Mouse (Mus musculus) left cerebral cortex, adult 2 months (tissue): Measurements from ENCODE around the gene Saxo2. TPM values are rescaled to one million over a fixed set of nuclear protein-coding genes. Genes with fewer than 3 reads are reported as not detected.
A peak's percentile ranks its signal among the peaks of the same experiment; 100 is the strongest.

ENCODE experiments used
- DNase-seq, 2 experiments: peaks; one replicate each; pipeline ENCODE4 v3.0.0; 2021 to 2022; ENCODE audit warnings: low spot score in 2 of 2, mixed read lengths in 1 of 2; ENCODE audit errors: extremely low spot score in 1 of 2
- H3K27ac ChIP-seq: fragments of 200-600 bp; 2 replicates; pipeline ENCODE4 v1.8.1; 2022
- H3K4me3 ChIP-seq: fragments of 200-600 bp; 2 replicates; pipeline ENCODE4 v1.8.1; 2022
- CTCF ChIP-seq: fragments of 200-600 bp; IDR thresholded peaks from 2 replicates; pipeline ENCODE4 v1.8.1; 2022; ENCODE audit warnings: antibody characterized with exemption, mild to moderate bottlenecking, moderate library complexity
- intact Hi-C: fragments of 180-260 bp; cut with DNase I; formaldehyde crosslinking; loops from one replicate; pipeline ENCODE4 v1.15.1; 2025
- total RNA-seq, 2 experiments: library from RNA; stranded (reverse); gene quantifications; 2 replicates each; pipeline ENCODE4 v1.2.3; 2021

Gene Saxo2
- total RNA-seq, 2 experiments from 2014 or later: 8.2 to 8.6 TPM

- DNase-seq: no peak
- intact Hi-C loops: loop anchor here (5.0 kb wide), 1 partner anchor 267 kb away; no protein-coding TSS in a partner anchor
- no peak overlapping the region for H3K4me3 ChIP-seq
- no peak overlapping the region for H3K27ac ChIP-seq
- peak; percentile 42 for TF ChIP-seq CTCF
Measured at GRCm38 (mm10) chr7:82609629-82610028, 38.7 kb downstream of the Saxo2 start.

- no peak for DNase-seq
- Histone ChIP-seq H3K4me3 (no peak overlapping the region), H3K27ac (no peak overlapping the region)
- TF ChIP-seq CTCF: no peak
- intact Hi-C loops: no loop called here
Measured at GRCm38 (mm10) chr7:82605425-82605824, 42.9 kb downstream of the Saxo2 start.

- H3K4me3 ChIP-seq: no peak overlapping the region
- H3K27ac ChIP-seq: no peak overlapping the region
- TF ChIP-seq CTCF: no peak
- no peak for DNase-seq
- intact Hi-C loops: no loop called here
Measured at GRCm38 (mm10) chr7:82602008-82602407, 46.3 kb downstream of the Saxo2 start.

GRCm38 (mm10) chr7:82590931-82591330 lies 57.4 kb downstream of the Saxo2 start:
- intact Hi-C loops: no loop called here

More at GRCm38 (mm10) chr7:82590931-82591330, 57.4 kb downstream of the Saxo2 start:
- no peak for TF ChIP-seq CTCF
- DNase-seq: no peak
- Histone ChIP-seq H3K27ac (no peak overlapping the region), H3K4me3 (no peak overlapping the region)

Other genes starting within 250 kb of the Saxo2 start
- 10 to 100 TPM; 15.1 to 18.2 TPM for gene Efl1, start 86 bp upstream of the Saxo2 start, total RNA-seq
- 10 to 100 TPM; 18.3 to 24.4 TPM for gene Mex3b, start 218.8 kb upstream of the Saxo2 start, total RNA-seq